Mouse (Mus musculus): ENCODE results near the gene Nrbp1. TPM values are rescaled to one million over a fixed set of nuclear protein-coding genes. Genes with fewer than 3 reads are reported as not detected.

Gene Nrbp1
- total RNA-seq, 2 experiments from 2014 or later: 113 TPM

DNA sequence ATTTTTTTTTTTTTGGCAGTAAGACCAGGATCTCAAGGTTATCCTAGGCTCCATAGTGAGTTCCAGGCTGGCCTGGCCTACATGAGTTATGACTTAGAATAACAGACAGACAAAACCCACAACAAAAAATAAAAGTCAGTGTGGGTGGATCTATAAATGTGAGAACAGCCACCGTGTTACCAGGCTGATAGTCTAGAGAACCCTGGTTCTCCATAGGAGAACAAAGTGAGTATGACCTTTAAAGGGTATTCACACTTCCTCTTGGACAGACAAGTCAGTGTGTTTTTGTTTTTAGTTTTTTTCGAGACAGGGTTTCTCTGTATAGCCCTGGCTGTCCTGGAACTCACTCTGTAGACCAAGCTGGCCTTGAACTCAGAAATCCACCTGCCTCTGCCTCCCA, 15.3 kb downstream of the Nrbp1 start:
- DNase-seq (ENCODE audit: low spot score in 2 of 2): no peak

DNA sequence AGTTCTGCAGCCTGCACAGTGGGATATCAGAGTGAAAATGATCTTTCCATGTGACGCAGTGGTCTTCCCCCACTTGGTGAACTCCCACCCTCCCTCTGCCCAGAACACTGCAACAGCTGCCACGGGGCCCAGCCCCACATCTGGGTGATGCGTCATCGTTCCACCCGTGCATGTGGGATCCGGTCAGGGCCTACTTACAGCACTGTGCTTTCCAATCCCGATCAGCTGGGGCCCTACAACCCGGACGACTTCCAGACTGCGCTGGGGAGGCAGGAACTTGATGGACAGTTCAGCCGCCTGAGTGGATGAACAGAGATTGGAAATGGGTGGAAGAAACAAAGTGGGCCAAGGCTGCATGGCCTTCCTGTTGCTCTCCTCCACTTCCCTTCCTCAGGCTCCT, 17.0 kb downstream of the Nrbp1 start:
- DNase-seq (ENCODE audit: low spot score in 2 of 2): no peak

DNA sequence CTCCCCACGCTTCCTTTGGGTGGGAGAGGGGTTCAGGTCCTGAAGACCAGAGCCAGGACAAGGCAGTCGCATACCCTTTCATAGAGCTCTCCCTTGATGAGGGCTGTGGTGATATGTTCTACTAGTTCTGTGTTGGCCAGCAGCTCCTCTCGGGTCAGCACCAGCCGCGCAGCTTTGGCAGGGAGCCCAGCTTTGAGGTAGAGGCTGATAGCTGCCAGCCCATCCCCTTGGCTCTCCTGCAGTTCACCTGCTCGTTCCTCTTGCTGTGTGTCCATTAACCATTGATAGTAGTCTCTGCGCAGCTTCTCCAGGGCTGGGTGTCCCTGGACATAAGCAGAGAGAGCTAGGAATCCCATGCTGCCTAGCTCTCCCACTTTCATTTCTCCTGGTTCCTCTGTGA, 25.4 kb downstream of the Nrbp1 start:
- no peak for DNase-seq (ENCODE audit: low spot score in 2 of 2)

DNA sequence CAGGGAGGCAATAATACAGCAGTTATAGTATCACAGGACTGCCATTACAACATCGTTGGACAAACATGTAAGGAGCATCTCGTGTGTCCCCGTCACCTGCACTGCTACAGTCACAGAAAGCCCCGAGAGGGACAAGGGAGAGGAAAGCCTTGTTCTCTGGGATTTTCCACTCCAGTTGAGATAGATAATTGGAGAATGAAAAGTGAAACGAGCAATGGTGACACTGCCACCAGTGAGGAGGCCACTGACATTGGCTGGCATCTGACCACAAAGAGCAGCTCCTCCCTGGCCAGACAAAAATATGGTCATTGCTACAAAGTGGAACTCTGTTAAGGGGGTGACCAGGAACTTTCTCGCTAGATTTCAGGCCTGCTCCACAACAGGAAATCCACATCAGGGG, 27.0 kb downstream of the Nrbp1 start:
- DNase-seq (ENCODE audit: low spot score in 2 of 2): no peak

DNA sequence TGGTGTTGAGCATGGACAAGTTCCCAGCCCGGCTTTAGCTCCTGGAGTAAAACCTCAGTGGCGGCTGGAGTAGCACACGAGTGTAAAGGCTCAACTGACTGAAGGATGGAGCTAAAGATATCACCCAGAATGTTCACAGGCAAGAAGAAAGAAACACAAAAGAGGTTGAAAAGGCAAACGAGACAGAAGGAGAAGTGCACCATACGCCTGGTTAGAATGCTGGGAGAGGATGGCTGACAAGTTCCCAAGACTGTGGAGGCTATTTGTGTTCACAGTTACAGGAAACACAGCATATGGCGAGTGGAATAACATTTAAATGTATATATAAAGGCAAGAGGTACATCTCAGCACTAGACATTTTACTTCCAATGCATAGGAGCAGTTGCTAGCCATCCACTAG, 32.4 kb downstream of the Nrbp1 start:
- DNase-seq (ENCODE audit: low spot score in 2 of 2): no peak

DNA sequence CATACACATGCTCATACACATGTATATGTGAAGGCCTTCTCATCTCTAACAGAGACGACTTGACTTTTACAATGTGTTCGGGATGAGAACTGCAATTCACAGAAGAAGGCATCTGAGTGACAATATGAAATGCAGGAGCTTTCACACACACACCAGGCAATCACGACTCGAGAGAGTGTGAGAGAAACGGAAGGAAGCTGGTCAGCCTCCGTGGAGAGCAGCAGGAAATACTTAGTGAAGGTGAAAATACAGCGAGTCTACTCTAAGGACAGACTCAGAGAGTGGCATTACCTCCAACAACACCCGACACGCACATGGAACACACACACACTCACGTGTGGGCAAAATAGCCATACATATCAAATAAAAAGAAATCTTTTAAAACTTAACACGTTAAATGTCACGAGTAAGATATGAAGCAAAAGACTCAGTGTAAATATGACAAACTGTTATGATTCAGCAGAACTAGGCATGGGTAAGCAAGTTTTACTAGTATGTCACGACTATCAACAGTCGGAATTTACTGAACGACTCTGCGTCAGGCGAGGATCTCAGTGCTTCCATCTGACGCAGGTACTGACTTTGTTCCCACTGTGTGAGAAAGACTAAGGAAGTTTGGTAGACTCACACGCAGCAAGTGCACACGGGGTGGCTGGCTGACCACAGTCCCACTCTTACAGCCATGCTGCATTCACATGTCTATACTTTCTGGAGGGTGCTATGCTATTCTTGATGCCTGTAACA, 38.8 kb downstream of the Nrbp1 start:
- no peak for DNase-seq (ENCODE audit: low spot score in 2 of 2)

DNA sequence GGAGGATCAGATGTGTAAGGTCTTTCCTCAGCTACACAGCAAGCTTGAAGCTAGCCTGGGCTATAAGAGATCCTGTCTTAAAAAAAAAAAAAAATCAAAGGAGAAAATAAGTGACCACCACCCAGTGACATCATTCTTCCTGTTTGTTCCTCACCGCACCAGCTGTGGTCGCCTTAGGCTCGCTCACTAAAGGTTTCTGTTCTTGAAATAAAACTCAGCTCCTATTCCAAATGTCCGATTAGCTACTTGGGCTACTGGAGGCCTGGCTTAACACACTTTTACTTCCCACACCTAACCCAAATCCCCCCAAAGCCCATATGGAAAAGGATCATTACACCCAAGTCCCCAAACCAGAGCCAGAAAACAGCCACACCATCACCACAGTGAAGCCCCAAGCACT, 47.6 kb downstream of the Nrbp1 start:
- DNase-seq (ENCODE audit: low spot score in 2 of 2): no peak

DNA sequence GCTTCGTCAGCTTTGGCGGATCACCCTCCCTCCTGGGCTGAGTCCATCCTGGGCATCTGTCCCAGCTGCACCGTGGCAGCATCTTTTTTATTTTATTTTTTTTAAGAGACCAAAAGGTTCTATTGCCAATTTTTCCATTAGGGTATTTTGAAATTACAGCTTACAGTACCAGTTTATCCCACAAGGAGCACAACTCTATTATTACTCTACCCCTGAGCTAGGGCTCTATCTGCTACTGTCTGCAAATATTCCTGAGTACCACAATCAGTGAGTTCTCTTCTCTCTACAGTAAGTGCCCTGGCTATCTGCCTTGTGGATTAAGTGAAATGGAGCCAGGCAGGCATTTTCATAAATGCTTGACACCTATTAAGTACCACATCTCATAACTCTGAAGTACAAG, 48.0 kb downstream of the Nrbp1 start:
- DNase-seq (ENCODE audit: low spot score in 2 of 2): no peak

DNA sequence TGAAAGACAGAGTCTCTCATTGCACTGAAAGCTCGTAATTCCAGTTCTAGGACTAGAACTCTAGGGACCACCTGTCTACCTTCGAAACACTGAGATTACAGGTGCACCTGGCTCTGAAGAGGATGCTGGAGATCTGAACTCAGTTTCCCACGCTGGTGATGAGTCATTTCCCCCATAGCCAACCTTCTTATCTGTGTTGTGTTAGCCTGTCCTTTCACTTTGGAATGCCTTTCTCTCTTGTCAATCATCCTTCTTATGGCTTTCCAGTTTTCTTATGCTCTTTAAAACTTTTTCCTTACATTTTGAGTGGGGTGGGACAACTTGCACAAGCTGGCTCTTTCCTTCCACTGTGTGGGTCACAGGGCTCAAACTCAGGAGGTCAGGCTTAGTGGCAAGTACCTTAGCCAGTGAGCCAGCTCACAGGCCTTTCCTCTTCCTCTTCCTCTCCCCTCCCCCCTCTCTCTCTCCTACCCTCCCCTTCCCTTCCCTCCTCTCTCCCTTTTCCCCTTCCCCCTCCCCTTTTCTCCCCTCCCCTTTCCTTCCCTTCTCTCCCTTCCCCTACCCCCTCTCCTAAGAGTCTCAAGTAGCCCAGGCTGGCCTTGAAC, 49.1 kb downstream of the Nrbp1 start:
- no peak for DNase-seq (ENCODE audit: low spot score in 2 of 2)

DNA sequence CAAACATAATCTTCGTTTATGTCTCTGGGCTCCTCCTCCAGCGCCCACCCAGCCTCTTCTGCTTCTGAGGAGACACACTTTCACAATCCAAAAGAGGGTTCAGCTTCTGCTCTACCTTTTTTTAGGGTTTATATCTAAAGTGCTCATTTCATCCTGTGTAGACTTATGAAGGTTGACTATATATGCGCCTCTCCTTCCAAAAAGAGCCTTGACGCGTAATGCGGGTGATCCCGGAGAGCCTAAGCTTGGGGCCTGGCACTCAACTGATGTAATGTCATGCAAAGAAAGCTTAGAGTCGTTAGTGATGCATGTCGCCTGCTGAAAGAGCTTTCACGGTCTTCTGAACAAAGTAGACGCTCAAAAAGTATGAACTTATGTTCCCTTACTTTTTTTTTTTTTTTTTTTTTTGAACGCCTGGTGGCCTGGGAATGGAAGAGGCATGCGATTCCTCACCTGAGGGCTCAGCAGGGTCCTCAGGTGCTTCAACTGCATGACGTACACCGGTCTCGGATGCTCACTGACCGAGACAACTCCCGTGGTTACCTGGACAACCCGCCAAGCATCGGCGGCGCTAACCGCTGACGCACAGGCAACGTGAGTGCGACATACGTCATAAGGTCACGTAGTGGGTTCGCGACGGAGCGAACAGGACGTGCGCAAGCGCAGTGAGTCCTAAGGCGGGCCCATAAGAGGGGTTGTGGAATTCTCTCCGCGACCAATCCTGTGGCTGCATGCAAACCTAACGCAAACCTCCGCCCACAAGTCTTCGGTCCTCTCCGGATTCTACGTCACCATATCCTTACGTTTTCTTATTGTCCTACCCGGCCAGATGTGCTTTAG, 50.1 kb downstream of the Nrbp1 start, which contains the start of gene Ift172:
TSS of gene Ift172 (minus strand) at position 596 of the 840 bp plus-strand sequence.
- DNase-seq (ENCODE audit: low spot score in 2 of 2): peak; percentile 84 to 87

DNA sequence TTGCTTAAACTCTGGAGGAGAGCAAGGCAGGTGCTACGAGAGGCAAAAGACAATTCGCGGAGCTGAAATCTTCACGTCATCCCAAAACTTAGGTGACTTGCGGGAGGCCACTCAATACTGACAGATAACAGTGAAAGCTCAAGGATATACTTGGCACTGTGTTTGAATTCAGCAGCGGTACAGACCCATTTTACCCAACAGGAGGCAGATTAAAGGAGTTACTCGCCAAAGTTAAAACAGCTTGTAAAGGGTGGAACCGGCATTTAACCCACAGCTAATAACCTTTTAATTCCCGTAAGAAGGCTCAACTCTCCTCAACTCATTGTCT, 50.7 kb downstream of the Nrbp1 start:
- no peak for DNase-seq (ENCODE audit: low spot score in 2 of 2)

DNA sequence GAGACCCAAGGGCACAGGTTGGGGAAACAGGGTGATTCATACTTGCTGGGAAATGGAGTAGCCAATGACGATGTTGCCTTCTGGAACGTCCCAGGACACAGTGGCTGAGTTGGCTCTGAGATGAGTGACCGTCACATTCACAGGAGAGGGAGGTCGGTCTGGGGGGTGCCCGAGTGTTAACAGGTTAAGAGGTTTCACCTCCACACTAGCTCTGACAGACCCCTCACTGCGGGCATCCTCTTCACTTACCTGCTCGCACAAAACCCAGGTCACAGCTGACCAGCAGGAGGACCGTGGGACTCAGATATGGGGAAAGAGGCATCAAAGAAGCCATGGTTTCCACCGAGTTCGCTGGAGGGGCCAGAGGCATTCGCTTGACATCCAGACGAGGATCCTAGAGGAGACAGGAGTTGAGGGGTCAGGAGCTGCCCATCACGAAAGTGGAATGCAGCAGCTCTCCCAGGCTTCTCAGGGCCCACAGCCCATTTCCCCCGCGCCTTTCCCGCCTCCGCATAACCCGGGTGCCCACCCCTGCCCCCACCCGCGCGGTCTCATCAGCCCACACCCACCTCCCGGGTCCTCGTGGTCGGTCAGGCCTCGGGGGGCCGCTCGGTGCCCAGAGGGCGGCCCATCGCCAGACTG, 54.4 kb downstream of the Nrbp1 start:
- no peak for DNase-seq (ENCODE audit: low spot score in 2 of 2)

DNA sequence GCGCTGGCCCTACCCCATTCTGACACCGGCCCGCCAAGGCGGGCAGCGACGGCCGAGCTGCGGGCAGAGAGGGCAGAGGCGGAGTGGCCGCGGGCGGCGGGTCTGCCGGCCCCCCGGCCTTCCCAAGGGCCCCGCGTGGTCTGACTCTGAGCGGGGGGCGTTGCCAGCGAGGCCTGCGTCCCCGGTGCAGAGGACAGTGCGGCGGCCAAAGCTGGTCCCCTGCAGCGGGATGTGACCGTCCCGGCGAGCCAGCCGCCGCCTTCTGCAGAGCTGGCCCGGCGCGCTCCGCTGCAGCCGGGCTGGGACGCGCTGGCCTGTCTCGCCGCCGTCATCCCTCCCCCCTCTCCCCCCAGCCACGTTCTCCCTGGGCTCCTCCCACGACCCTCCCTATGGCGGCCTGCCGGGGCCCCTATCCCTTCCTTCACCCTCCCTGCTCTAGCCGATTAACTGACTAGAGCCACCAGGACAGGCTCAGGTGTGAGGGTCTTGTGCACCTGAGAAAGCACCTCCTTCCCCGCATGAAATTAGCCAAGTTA, 55.0 kb downstream of the Nrbp1 start, which contains the start of gene Fndc4:
TSS of gene Fndc4 (minus strand) at position 475 of the 536 bp plus-strand sequence.
- peak in 1 of 2 experiments; percentile 9 for DNase-seq (ENCODE audit: low spot score in 2 of 2)

DNA sequence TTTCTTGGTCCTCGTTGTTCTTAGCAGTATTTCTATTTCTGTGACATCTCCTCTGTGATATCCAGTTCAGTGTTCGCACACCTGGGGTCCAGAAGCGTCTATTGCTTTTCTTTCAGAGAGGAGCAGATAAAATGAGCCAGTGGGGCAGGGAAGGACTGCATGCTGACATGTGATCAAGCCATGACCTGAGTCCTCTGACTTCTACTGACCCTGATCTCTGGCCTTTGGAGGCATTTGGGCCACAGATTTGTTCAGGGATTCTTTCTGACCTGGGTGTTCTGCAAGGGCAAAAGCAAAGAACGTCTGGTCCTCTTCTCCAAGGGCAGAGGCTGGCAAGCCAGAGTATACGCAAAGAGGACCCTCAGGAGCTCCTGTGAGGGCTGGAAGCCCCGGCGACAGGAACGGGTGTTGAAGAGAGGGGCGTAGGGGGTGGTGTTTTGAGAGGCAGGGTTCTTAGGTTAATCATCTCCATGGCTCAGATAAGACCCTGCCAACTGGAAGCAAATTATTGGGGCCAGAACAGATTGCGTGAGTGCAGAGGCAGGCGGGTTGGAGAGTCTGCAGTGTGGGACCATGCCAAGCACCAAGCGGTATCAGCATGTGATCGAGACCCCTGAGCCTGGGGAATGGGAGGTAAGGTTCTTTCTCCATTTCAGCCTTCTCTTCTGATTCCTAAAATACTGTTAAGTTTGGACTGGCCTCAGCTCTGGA, 56.5 kb downstream of the Nrbp1 start, which contains the start of gene Gckr:
TSS of gene Gckr (plus strand) at position 397 of the 711 bp plus-strand sequence.
- no peak for DNase-seq (ENCODE audit: low spot score in 2 of 2)

DNA sequence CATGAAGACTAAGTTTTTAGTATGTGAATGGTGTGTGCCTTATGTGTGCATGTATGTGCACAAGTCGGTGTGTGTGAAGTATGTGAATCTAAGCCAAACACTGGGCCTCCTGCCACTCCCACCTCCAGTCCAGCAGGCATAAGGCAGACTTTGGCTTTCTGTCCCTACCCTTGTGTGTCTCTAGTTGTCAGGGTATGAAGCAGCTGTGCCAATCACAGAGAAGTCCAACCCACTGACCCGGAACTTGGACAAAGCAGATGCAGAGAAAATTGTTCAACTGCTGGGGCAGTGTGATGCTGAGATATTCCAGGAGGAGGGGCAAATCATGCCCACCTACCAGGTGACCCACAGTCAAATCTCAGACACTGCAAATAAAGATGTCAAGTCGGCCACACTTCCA, 57.3 kb downstream of the Nrbp1 start:
- DNase-seq (ENCODE audit: low spot score in 2 of 2): no peak

DNA sequence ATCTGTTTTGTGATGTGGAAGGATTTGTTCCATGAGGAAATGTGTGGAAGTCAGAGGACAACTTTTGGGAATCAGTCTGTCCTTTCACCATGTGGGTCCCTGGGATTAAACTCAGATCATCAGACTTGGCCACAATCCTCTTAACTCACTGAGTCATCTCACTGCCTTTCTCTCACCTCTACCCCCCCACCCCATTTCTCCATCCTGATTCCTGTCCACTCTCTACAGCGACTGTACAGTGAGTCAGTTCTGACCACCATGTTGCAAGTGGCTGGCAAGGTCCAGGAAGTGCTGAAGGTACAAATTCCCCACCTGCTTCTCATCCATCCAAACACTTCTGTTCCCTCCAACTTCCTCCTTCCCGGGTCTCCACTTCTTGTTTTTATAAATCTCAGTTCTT, 57.8 kb downstream of the Nrbp1 start:
- no peak for DNase-seq (ENCODE audit: low spot score in 2 of 2)

Data from adrenal gland, postnatal 4 days (tissue).